Mouse (Mus musculus): ENCODE measurements around the gene Scube1. TPM values are rescaled to one million over a fixed set of nuclear protein-coding genes. Genes with fewer than 3 reads are reported as not detected.

Scube1 gene
- polyA plus RNA-seq, 1 experiment from 2014 or later, result 14.5 TPM

DNA sequence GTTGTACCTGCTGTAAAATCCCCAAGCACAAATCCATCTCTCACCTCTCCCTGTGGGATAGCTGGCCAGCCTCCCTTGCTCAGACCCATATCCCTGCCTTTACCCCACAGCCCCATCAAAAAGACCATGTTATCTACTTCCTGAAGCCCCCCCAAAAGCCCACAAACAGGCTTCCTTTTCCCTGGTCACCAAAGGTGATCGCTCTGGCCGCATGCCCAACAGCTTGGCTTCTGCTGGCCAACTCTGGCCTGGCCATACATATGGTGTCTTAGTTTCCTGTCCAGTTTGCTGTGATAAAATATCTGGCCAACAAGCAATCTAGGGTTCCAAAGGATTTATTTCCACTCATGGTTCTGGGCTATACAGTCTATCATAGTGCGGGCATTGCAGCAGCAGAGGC lies 38.9 kb downstream of the Scube1 start:
- Histone ChIP-seq H3K27me3 (0 out of 2 replicates have a peak, but pooled peaks cover 3% of the 10 kb centered on the region), H3K9me3 (replicated peaks) (no peaks in the 10 kb centered on the region), H3K4me3 (replicated peaks) (no peak overlapping the region), H3K4me2 (replicated peaks) (no peak overlapping the region), H3K9ac (no peak overlapping the region), H3K27ac (replicated peaks) (no peak overlapping the region), H3K36me3 (no peaks in the 10 kb centered on the region), H3K4me1 (peaks cover 16% of the 10 kb centered on the region)
- ATAC-seq (ENCODE audit: insufficient number of reproducible peaks, low FRiP score, low TSS enrichment, low read depth), result no peak
- WGBS, result 93% methylated on average over 3 of the region's 3 CpGs

DNA sequence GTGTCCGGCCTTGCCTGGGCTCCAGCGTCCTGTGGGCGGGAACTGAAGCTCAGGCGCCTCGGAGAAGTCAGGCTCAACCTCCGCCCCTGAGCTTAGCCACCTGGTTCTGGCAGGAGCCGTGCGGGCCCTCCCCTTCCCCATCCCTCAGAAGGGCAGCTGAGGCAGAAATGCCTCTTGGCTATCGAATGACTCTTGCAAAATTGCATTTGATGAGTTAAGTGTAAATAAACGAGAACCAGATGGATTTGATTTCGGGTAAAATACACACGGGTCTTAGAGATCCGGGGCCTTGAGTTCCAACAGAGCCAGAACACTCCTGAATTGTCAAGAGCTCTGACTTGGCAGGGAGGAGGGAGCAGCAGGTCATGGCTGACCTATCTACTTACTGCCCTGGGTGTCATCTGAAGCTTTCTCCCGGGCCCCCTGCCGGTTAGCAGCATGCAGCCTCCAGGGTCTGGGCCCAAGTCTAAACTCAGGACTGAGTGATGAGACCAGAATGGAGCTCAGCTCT lies 41.7 kb downstream of the Scube1 start:
- peak overlapping the region; percentile 60 for H3K27ac ChIP-seq (replicated peaks)
- H3K4me3 ChIP-seq (replicated peaks), result no peak overlapping the region
- H3K36me3 ChIP-seq, result no peaks in the 10 kb centered on the region
- no peak overlapping the region for H3K9ac ChIP-seq
- H3K4me1 ChIP-seq, result peaks cover 36% of the 10 kb centered on the region
- H3K27me3 ChIP-seq, result peaks cover 7% of the 10 kb centered on the region; the same call in 1 of the 2 replicates
- ATAC-seq (ENCODE audit: insufficient number of reproducible peaks, low FRiP score, low TSS enrichment, low read depth), result peak; percentile 60
- H3K4me2 ChIP-seq (replicated peaks), result no peak overlapping the region
- no peaks in the 10 kb centered on the region for H3K9me3 ChIP-seq (replicated peaks)
- WGBS, result 15% methylated on average over 15 of the region's 15 CpGs

DNA sequence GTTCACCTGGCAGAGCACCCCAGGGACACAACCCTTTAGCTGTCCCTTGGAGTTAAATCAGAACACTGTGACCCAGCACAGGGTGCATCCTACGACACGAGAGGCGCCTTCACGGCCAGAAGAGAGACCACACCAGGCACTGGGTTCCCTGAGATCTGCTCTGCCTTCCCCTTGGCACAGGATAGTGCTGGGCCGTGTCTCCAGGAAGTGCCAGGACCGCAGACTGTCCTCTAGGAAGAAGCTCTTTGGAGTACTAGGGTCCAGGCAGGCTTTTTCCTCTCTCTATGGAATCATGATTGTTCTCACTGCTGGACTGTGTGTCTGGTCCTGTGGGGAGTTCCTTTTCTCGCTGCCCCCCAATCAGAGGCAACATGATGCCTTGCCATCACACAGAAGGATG lies 44.5 kb downstream of the Scube1 start:
- ATAC-seq (ENCODE audit: insufficient number of reproducible peaks, low FRiP score, low TSS enrichment, low read depth), result no peak
- H3K4me1 ChIP-seq, result peaks cover 41% of the 10 kb centered on the region
- no peak overlapping the region for H3K4me3 ChIP-seq (replicated peaks)
- no peak overlapping the region for H3K27ac ChIP-seq (replicated peaks)
- no peaks in the 10 kb centered on the region for H3K36me3 ChIP-seq
- no peaks in the 10 kb centered on the region for H3K9me3 ChIP-seq (replicated peaks)
- peaks cover 10% of the 10 kb centered on the region; the same call in 1 of the 2 replicates for H3K27me3 ChIP-seq
- WGBS, result 85% methylated on average over 7 of the region's 7 CpGs
- H3K9ac ChIP-seq, result no peak overlapping the region
- H3K4me2 ChIP-seq (replicated peaks), result no peak overlapping the region

DNA sequence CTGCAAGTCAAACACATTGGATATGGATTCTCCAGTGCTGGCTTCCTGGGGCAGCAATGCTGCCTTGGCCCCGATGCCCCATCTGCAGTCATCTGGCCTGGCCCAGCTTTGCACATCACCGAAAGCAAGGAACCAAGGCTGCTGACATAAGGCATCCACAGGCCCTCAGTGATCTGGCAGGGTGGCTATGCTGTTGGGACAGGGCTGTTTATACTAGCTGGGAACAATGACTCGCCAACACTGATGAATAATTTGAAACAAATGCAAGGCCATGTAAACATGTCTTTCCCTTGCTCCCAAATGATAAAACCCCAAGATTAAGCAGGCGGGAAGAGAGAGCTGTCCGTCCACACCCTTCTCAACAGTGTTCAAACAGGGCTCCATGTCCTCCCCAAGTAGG lies 45.1 kb downstream of the Scube1 start:
- Histone ChIP-seq H3K9ac (no peak overlapping the region), H3K27me3 (peaks cover 10% of the 10 kb centered on the region; the same call in 1 of the 2 replicates), H3K4me2 (replicated peaks) (no peak overlapping the region), H3K4me1 (peaks cover 41% of the 10 kb centered on the region), H3K36me3 (no peaks in the 10 kb centered on the region), H3K4me3 (replicated peaks) (no peak overlapping the region), H3K27ac (replicated peaks) (no peak overlapping the region), H3K9me3 (replicated peaks) (no peaks in the 10 kb centered on the region)
- no peak for ATAC-seq (ENCODE audit: insufficient number of reproducible peaks, low FRiP score, low TSS enrichment, low read depth)
- WGBS, result 73% methylated on average over 5 of the region's 5 CpGs

DNA sequence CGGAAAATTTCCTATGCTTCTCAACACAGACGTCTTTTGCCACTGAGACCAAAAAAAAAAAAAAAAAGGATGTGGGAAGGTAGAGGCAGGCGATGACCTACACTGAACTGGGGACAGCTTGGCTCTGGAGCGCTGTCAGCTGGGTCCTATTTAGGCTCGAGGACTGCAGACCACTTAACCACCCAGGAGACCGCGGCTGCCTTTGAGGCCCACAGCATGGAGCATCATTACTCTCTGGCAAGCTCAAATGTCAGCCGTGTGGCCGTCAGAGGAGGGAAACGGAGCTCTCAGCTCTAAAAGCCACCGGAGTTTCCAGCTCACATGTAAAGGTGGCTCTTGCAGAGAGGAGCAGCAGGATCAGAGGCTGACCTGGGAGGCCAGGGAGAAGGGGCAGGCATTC lies 46.2 kb downstream of the Scube1 start:
- Histone ChIP-seq H3K9me3 (replicated peaks) (no peaks in the 10 kb centered on the region), H3K9ac (no peak overlapping the region)
- peak; percentile 65; the same call in 1 of the 2 replicates for ATAC-seq (ENCODE audit: insufficient number of reproducible peaks, low FRiP score, low TSS enrichment, low read depth)

DNA sequence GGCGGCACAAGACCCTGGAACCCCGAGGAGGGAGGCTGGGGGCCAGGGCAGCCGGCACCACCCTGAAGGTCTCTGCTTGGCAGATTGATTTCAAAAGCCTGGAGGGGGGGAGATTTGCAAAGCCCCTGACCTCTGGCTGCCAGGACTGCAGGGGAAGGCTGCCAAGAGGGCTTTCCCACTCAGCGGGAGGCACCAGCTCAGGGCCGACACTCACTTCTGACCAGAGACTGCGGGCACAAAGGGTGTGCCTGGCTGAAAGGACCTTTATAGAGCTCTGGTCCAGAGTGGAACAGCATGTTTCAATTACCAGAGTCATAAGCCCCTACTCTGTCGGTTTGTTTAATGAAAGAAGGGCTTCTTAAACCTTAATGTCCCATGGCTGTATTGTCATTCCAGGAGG lies 46.7 kb downstream of the Scube1 start:
- H3K4me1 ChIP-seq, result peaks cover 33% of the 10 kb centered on the region
- peak; percentile 49; the same call in 1 of the 2 replicates for ATAC-seq (ENCODE audit: insufficient number of reproducible peaks, low FRiP score, low TSS enrichment, low read depth)
- H3K27ac ChIP-seq (replicated peaks), result peak overlapping the region; percentile 45
- no peak overlapping the region for H3K9ac ChIP-seq
- no peak overlapping the region for H3K4me3 ChIP-seq (replicated peaks)
- 20% methylated on average over 7 of the region's 7 CpGs for WGBS
- H3K9me3 ChIP-seq (replicated peaks), result no peaks in the 10 kb centered on the region
- H3K36me3 ChIP-seq, result no peaks in the 10 kb centered on the region
- H3K27me3 ChIP-seq, result peaks cover 10% of the 10 kb centered on the region; the same call in 1 of the 2 replicates
- 0 out of 2 replicates have a peak overlapping the region, but pooled peaks have one; percentile 19 for H3K4me2 ChIP-seq (replicated peaks)

More for the DNA sequence above, 46.2 kb downstream of the Scube1 start:
- WGBS, result 6% methylated on average over 11 of the region's 11 CpGs
- Histone ChIP-seq H3K4me3 (replicated peaks) (no peak overlapping the region), H3K36me3 (no peaks in the 10 kb centered on the region), H3K4me1 (peaks cover 38% of the 10 kb centered on the region), H3K27ac (replicated peaks) (peak overlapping the region; percentile 45; the same call in 1 of the 2 replicates), H3K4me2 (replicated peaks) (0 out of 2 replicates have a peak overlapping the region, but pooled peaks have one; percentile 5), H3K27me3 (peaks cover 10% of the 10 kb centered on the region; the same call in 1 of the 2 replicates)

DNA sequence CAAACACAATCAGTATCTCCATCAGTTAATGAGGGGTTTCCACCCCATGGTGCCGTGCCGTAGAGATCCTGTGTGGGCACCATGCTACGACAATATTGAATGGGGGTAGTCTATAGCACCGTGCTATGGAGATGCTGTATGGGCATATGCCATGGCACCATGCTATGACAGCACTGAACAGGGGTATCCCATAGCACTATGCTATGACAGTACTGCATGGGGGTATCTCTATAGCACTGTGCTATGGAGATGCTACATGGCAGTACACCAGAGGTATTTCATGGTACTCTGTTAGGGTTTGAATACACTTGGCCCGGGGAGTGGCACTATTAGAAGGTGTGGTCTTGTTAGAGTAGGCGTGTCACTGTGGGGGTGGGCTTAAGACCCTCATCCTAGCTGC lies 47.7 kb downstream of the Scube1 start:
- Histone ChIP-seq H3K9me3 (replicated peaks) (no peaks in the 10 kb centered on the region), H3K4me2 (replicated peaks) (no peak overlapping the region), H3K36me3 (no peaks in the 10 kb centered on the region), H3K4me1 (peaks cover 25% of the 10 kb centered on the region), H3K4me3 (replicated peaks) (no peak overlapping the region), H3K27me3 (peaks cover 10% of the 10 kb centered on the region; the same call in 1 of the 2 replicates), H3K9ac (no peak overlapping the region), H3K27ac (replicated peaks) (no peak overlapping the region)
- WGBS, result 92% methylated on average over 6 of the region's 6 CpGs
- ATAC-seq (ENCODE audit: insufficient number of reproducible peaks, low FRiP score, low TSS enrichment, low read depth), result no peak

DNA sequence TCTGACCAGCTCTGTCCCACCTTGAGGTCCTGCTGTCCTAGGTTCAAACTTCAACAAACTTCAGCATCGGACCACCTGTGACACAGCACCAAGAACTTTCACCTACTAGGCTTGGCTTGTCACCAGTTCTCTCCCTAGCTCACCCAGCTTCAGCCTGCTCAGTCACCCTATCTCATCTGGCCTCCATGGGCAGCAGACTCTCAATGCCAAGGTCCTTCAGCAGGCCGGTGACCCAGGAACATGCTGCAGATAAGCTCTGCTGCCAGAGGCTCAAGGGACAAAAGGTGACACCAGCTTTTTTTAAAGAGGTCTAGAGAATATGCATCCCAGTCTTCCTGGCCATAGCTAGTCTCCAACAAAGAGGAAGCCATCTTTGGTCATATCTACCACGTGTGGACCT lies 48.5 kb downstream of the Scube1 start:
- 89% methylated on average over 3 of the region's 3 CpGs for WGBS
- H3K4me1 ChIP-seq, result peaks cover 25% of the 10 kb centered on the region
- H3K9me3 ChIP-seq (replicated peaks), result no peaks in the 10 kb centered on the region
- no peak overlapping the region for H3K27ac ChIP-seq (replicated peaks)
- peaks cover 7% of the 10 kb centered on the region; the same call in 1 of the 2 replicates for H3K27me3 ChIP-seq
- H3K9ac ChIP-seq, result no peak overlapping the region
- ATAC-seq (ENCODE audit: insufficient number of reproducible peaks, low FRiP score, low TSS enrichment, low read depth), result no peak
- no peaks in the 10 kb centered on the region for H3K36me3 ChIP-seq
- H3K4me3 ChIP-seq (replicated peaks), result no peak overlapping the region
- H3K4me2 ChIP-seq (replicated peaks), result no peak overlapping the region

DNA sequence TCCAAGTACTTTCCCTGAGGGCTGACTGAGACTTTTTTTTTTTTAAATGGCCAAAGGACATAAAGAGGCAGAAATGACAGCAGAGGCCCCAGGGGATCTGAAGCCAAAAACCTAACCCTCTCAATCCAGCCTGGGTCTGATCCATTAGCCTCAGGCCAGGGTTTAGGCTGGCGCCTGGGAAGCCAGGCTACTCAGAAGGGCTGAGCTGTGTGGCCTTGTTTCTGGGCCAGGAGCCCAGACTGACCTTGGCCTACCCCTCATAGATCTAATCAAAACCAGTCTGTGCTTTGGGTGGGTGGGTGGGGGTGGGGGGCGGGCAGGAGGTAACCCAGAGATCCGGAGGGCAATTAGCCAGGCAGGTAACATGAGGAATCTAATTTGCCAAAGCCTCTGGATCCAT lies 51.2 kb downstream of the Scube1 start:
- Histone ChIP-seq H3K9ac (no peak overlapping the region), H3K4me1 (peaks cover 10% of the 10 kb centered on the region), H3K4me3 (replicated peaks) (no peak overlapping the region), H3K27ac (replicated peaks) (no peak overlapping the region), H3K36me3 (no peaks in the 10 kb centered on the region), H3K9me3 (replicated peaks) (no peaks in the 10 kb centered on the region), H3K27me3 (0 out of 2 replicates have a peak, but pooled peaks cover 3% of the 10 kb centered on the region), H3K4me2 (replicated peaks) (no peak overlapping the region)
- no peak for ATAC-seq (ENCODE audit: insufficient number of reproducible peaks, low FRiP score, low TSS enrichment, low read depth)
- WGBS, result 37% methylated on average over 3 of the region's 3 CpGs

DNA sequence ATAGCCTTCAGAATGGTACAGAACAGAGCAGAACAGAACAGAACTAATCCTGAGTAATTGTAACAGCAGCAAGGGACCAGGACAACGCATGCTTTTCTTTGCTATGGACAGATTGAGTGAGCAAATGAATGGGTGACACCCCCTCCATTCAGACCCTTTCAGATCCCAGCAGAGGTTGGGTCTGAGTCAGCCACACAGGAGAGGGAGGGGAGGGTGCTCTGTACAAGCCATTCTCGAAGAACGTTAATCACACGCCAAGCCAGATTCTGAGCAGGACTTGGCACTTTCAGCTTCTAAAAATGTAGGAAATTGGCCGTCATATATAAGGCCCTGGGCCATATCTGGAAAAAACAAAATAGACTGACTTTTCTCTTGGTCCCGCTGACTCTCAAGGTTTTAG lies 57.3 kb downstream of the Scube1 start:
- Histone ChIP-seq H3K4me3 (replicated peaks) (no peak overlapping the region), H3K36me3 (no peaks in the 10 kb centered on the region), H3K9ac (no peak overlapping the region), H3K27me3 (peaks cover 4% of the 10 kb centered on the region; the same call in 1 of the 2 replicates), H3K4me1 (no peaks in the 10 kb centered on the region), H3K9me3 (replicated peaks) (no peaks in the 10 kb centered on the region), H3K27ac (replicated peaks) (no peak overlapping the region), H3K4me2 (replicated peaks) (no peak overlapping the region)
- 50% methylated on average over 6 of the region's 6 CpGs for WGBS
- ATAC-seq (ENCODE audit: insufficient number of reproducible peaks, low FRiP score, low TSS enrichment, low read depth), result no peak

DNA sequence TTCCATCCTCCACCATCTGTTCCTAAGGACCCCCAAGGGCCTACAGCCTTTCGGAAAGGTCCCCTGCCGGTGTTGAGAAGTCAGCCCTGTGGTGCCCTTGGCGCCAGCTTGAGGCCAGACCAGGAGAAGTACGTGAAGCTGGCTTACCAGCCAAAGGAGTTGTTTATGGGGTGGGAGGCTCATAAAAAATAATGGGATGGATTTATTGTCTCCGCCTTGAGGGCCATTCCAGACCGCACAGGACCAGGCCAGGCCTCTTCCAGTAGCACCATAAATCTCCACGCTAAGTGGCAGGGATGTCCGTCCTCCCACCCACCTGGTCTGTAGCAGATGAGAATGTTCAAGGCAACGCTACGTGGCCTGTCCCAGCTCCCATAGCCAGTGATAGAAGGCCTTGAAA lies 58.4 kb downstream of the Scube1 start:
- no peaks in the 10 kb centered on the region for H3K36me3 ChIP-seq
- no peak overlapping the region for H3K9ac ChIP-seq
- 86% methylated on average over 10 of the region's 10 CpGs for WGBS
- H3K4me2 ChIP-seq (replicated peaks), result no peak overlapping the region
- no peaks in the 10 kb centered on the region for H3K9me3 ChIP-seq (replicated peaks)
- no peak for ATAC-seq (ENCODE audit: insufficient number of reproducible peaks, low FRiP score, low TSS enrichment, low read depth)
- no peak overlapping the region for H3K4me3 ChIP-seq (replicated peaks)
- H3K4me1 ChIP-seq, result no peaks in the 10 kb centered on the region
- peaks cover 4% of the 10 kb centered on the region; the same call in 1 of the 2 replicates for H3K27me3 ChIP-seq
- H3K27ac ChIP-seq (replicated peaks), result no peak overlapping the region

DNA sequence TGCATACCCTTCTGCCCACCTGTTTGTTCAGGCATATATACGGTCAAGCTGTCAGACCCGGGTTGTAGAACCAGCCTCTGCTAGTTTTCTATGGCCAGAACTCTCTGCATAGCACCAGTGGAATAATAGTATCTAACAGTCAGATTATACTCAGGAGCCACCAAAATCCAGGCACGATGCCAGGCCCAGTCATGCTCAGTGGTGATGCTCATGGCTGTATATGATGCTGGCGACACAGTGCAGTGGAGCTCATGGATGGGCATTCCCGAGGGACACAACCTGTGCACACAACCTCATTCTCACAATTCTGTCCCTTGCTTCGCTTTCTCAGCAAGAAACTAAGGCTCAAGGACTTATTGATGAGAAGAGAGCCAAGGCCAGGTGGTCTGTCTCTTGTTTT lies 58.8 kb downstream of the Scube1 start:
- ATAC-seq (ENCODE audit: insufficient number of reproducible peaks, low FRiP score, low TSS enrichment, low read depth), result no peak
- Histone ChIP-seq H3K9ac (no peak overlapping the region), H3K4me2 (replicated peaks) (no peak overlapping the region), H3K27me3 (peaks cover 4% of the 10 kb centered on the region; the same call in 1 of the 2 replicates), H3K9me3 (replicated peaks) (no peaks in the 10 kb centered on the region), H3K4me3 (replicated peaks) (no peak overlapping the region), H3K27ac (replicated peaks) (no peak overlapping the region), H3K4me1 (no peaks in the 10 kb centered on the region), H3K36me3 (no peaks in the 10 kb centered on the region)
- 88% methylated on average over 6 of the region's 6 CpGs for WGBS

Data from embryonic facial prominence, embryonic 15.5 days (tissue).